Mouse (Mus musculus) lung, adult 2 months (tissue): ENCODE results near the gene Rfx2.

ENCODE experiments used
- CTCF ChIP-seq: fragments of 200-500 bp; IDR thresholded peaks from 2 replicates; pipeline ENCODE4 v1.5.1; 2011; ENCODE audit warnings: mild to moderate bottlenecking, low read length, control low read depth; ENCODE audit not compliant: insufficient read depth
- POLR2A ChIP-seq: fragments of 200-500 bp; IDR thresholded peaks from 2 replicates; pipeline ENCODE4 v1.6.1; 2011; ENCODE audit warnings: low read depth, mild to moderate bottlenecking, control low read depth, low read length, borderline replicate concordance; ENCODE audit errors: extremely low read depth

- TF ChIP-seq CTCF, result no peak
- no peak for TF ChIP-seq POLR2A
These were observed at the start of gene Rfx2 for GRCm38 (mm10) chr17:56830411-56831110.
